Mouse (Mus musculus): ENCODE results near the gene Slc16a10. TPM values are rescaled to one million over a fixed set of nuclear protein-coding genes. Genes with fewer than 3 reads are reported as not detected.

Slc16a10 gene
- polyA plus RNA-seq, 1 experiment from 2014 or later, result 7.3 TPM

DNA sequence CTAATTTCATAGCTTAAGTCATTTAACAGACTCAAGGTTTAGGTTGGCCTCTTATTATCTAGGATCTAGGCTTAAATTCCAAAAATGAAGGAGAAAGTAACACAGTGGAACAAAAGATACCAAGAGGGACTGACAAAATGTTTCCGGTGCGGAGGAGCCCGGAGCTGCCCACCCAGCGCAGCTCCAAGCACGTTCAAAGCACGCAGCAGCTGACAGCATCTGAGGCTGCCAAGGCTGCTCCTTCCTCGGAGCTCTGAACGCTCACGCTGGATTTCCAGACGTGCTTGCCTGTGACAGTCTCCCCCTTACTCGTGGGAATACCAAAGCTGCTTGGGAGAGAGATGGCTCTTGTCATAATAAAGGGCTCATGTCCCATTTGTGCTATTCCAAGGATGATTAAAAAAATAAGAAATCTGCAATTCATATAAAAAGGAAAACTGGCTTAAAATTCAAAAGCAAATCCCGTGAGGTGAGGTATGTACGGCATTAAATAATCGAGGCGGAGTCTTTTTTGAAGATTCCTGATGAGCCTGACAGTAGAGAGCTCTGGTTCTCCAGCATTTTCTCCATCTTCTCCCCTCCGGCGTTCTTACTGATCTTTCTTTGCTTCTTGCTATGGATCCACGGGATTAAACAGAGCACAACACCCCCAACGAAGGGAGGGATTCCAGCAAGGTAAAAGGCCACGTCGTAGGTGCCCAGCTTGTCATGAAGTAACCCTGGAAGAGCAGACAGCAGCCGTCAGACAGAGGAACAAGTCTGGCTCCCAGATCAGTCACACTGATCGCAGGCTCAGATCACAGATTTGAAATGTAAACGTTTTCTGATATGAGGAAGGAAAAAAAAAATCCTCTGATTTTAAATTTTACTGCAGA is 105.1 kb downstream of the Slc16a10 start:
- TF ChIP-seq EP300 (IDR thresholded peaks at IDR 0.05) (no peak), CTCF (IDR thresholded peaks at IDR 0.05) (no peak)
- Histone ChIP-seq H3K4me2 (replicated peaks; ENCODE audit: low read depth, low read length) (no peak overlapping the region), H3K27ac (ENCODE audit: low read length) (no peak overlapping the region), H3K36me3 (ENCODE audit: insufficient read depth, low read length) (no peaks in the 10 kb centered on the region), H3K4me1 (ENCODE audit: insufficient read depth, low read depth, low read length) (no peaks in the 10 kb centered on the region), H3K9me3 (ENCODE audit: low read length) (no peaks in the 10 kb centered on the region), H3K4me3 (ENCODE audit: low read depth, low read length) (no peak overlapping the region), H3K27me3 (replicated peaks; ENCODE audit: insufficient read depth, low read length) (no peaks in the 10 kb centered on the region), H3K9ac (replicated peaks; ENCODE audit: low read depth) (no peak overlapping the region)
- no peak for ATAC-seq
- WGBS, result 52% methylated on average over 24 of the region's 24 CpGs
- DNase-seq (ENCODE audit: low spot score), result no peak

- no peak for TF ChIP-seq CTCF (IDR thresholded peaks at IDR 0.05)
- no peak for TF ChIP-seq EP300 (IDR thresholded peaks at IDR 0.05)
- Histone ChIP-seq H3K9ac (replicated peaks; ENCODE audit: low read depth) (no peak overlapping the region), H3K4me3 (ENCODE audit: low read depth, low read length) (no peak overlapping the region), H3K27me3 (replicated peaks; ENCODE audit: insufficient read depth, low read length) (no peaks in the 10 kb centered on the region), H3K36me3 (ENCODE audit: insufficient read depth, low read length) (no peaks in the 10 kb centered on the region), H3K27ac (ENCODE audit: low read length) (no peak overlapping the region), H3K4me2 (replicated peaks; ENCODE audit: low read depth, low read length) (no peak overlapping the region), H3K9me3 (ENCODE audit: low read length) (no peaks in the 10 kb centered on the region), H3K4me1 (ENCODE audit: insufficient read depth, low read depth, low read length) (no peaks in the 10 kb centered on the region)
- no peak for DNase-seq (ENCODE audit: low spot score)
- WGBS, result 96% methylated on average over 6 of the region's 6 CpGs
- ATAC-seq, result no peak
These were observed 107.1 kb downstream of the Slc16a10 start for GRCm38 (mm10) chr10:40034956-40035355.

- H3K27ac ChIP-seq (ENCODE audit: low read length), result no peak overlapping the region
- H3K27me3 ChIP-seq (replicated peaks; ENCODE audit: insufficient read depth, low read length), result no peaks in the 10 kb centered on the region
- ATAC-seq (no peak), DNase-seq (ENCODE audit: low spot score) (no peak)
- H3K4me2 ChIP-seq (replicated peaks; ENCODE audit: low read depth, low read length), result no peak overlapping the region
- TF ChIP-seq EP300 (IDR thresholded peaks at IDR 0.05) (no peak), CTCF (IDR thresholded peaks at IDR 0.05) (no peak)
- H3K4me1 ChIP-seq (ENCODE audit: insufficient read depth, low read depth, low read length), result no peaks in the 10 kb centered on the region
- H3K4me3 ChIP-seq (ENCODE audit: low read depth, low read length), result no peak overlapping the region
- WGBS, result 70% methylated on average over 2 of the region's 2 CpGs
- H3K9me3 ChIP-seq (ENCODE audit: low read length), result no peaks in the 10 kb centered on the region
- H3K9ac ChIP-seq (replicated peaks; ENCODE audit: low read depth), result no peak overlapping the region
- no peaks in the 10 kb centered on the region for H3K36me3 ChIP-seq (ENCODE audit: insufficient read depth, low read length)
These were observed 109.2 kb downstream of the Slc16a10 start for GRCm38 (mm10) chr10:40032897-40033296.

DNA sequence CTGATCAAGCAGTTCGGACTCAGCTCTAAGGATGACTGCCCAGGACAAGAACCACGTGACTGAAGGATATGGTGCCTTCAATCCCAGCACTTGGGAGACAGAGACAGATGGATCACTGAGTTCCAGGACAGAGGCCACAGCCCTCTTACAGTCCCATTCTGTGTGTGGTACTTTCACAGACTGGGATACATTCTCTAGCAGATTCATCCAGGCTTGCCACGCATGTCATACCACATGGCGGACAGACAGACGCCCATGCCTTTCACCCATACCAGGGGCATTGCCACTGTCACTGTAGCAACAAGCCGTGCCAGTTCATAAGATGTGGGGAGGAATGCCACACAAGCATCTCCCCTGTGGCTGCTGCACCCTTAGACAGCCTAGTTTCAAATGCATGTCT is 111.3 kb downstream of the Slc16a10 start:
- no peaks in the 10 kb centered on the region for H3K27me3 ChIP-seq (replicated peaks; ENCODE audit: insufficient read depth, low read length)
- no peak overlapping the region for H3K27ac ChIP-seq (ENCODE audit: low read length)
- no peak for TF ChIP-seq EP300 (IDR thresholded peaks at IDR 0.05)
- TF ChIP-seq CTCF (IDR thresholded peaks at IDR 0.05), result no peak
- no peak overlapping the region for H3K4me2 ChIP-seq (replicated peaks; ENCODE audit: low read depth, low read length)
- no peaks in the 10 kb centered on the region for H3K4me1 ChIP-seq (ENCODE audit: insufficient read depth, low read depth, low read length)
- H3K4me3 ChIP-seq (ENCODE audit: low read depth, low read length), result no peak overlapping the region
- no peak overlapping the region for H3K9ac ChIP-seq (replicated peaks; ENCODE audit: low read depth)
- H3K9me3 ChIP-seq (ENCODE audit: low read length), result no peaks in the 10 kb centered on the region
- no peaks in the 10 kb centered on the region for H3K36me3 ChIP-seq (ENCODE audit: insufficient read depth, low read length)
- whole genome bisulfite sequencing, result 88% methylated on average over 6 of the region's 6 CpGs
- DNase-seq (ENCODE audit: low spot score), result no peak
- no peak for ATAC-seq

GRCm38 (mm10) chr10:40029610-40030009 is 112.4 kb downstream of the Slc16a10 start:
- H3K9me3 ChIP-seq (ENCODE audit: low read length), result no peaks in the 10 kb centered on the region
- WGBS, result 63% methylated on average over 2 of the region's 2 CpGs

GRCm38 (mm10) chr10:40028091-40028490 is 114.0 kb downstream of the Slc16a10 start:
- TF ChIP-seq EP300 (IDR thresholded peaks at IDR 0.05) (no peak), CTCF (IDR thresholded peaks at IDR 0.05) (no peak)

More at GRCm38 (mm10) chr10:40029610-40030009, 112.4 kb downstream of the Slc16a10 start:
- TF ChIP-seq EP300 (IDR thresholded peaks at IDR 0.05), result no peak
- TF ChIP-seq CTCF (IDR thresholded peaks at IDR 0.05), result no peak
- DNase-seq (ENCODE audit: low spot score), result no peak
- H3K27ac ChIP-seq (ENCODE audit: low read length), result no peak overlapping the region
- no peak overlapping the region for H3K9ac ChIP-seq (replicated peaks; ENCODE audit: low read depth)
- H3K4me3 ChIP-seq (ENCODE audit: low read depth, low read length), result no peak overlapping the region
- no peaks in the 10 kb centered on the region for H3K36me3 ChIP-seq (ENCODE audit: insufficient read depth, low read length)
- H3K4me1 ChIP-seq (ENCODE audit: insufficient read depth, low read depth, low read length), result no peaks in the 10 kb centered on the region
- ATAC-seq, result no peak
- no peak overlapping the region for H3K4me2 ChIP-seq (replicated peaks; ENCODE audit: low read depth, low read length)
- no peaks in the 10 kb centered on the region for H3K27me3 ChIP-seq (replicated peaks; ENCODE audit: insufficient read depth, low read length)

More at GRCm38 (mm10) chr10:40028091-40028490, 114.0 kb downstream of the Slc16a10 start:
- 52% methylated on average over 8 of the region's 8 CpGs for WGBS
- ATAC-seq, result no peak
- no peak overlapping the region for H3K27ac ChIP-seq (ENCODE audit: low read length)
- no peaks in the 10 kb centered on the region for H3K9me3 ChIP-seq (ENCODE audit: low read length)
- H3K27me3 ChIP-seq (replicated peaks; ENCODE audit: insufficient read depth, low read length), result no peaks in the 10 kb centered on the region
- H3K9ac ChIP-seq (replicated peaks; ENCODE audit: low read depth), result no peak overlapping the region
- no peak overlapping the region for H3K4me3 ChIP-seq (ENCODE audit: low read depth, low read length)
- no peaks in the 10 kb centered on the region for H3K4me1 ChIP-seq (ENCODE audit: insufficient read depth, low read depth, low read length)
- no peak overlapping the region for H3K4me2 ChIP-seq (replicated peaks; ENCODE audit: low read depth, low read length)
- no peak for DNase-seq (ENCODE audit: low spot score)
- no peaks in the 10 kb centered on the region for H3K36me3 ChIP-seq (ENCODE audit: insufficient read depth, low read length)
